20 mouse cellular contexts compared by ENCODE assay signal in genomic region chr14:106026815-106027214, GRCm38 (mm10).
DNase-seq lines count a peak whose midpoint lies in the region; ATAC-seq and TF ChIP-seq lines count a peak whose summit lies in the region.
"Had no signal": no experiment of that assay in that cellular context is flagged by ENCODE, and none has a peak within 500 bp of the region (broad histone marks: within the 10 kb centered on the region; RNA-seq: fewer than 3 reads in every experiment).

No protein-coding gene starts in this region.

- H3K27me3 ChIP-seq in forebrain, embryonic 10.5 days (ENCODE audit: poor library complexity, severe bottlenecking), result no peaks in the 10 kb centered on the region
- no peaks in the 10 kb centered on the region for H3K27me3 ChIP-seq in lung, postnatal 0 days (replicated peaks; ENCODE audit: insufficient read depth, low read length)
- H3K27me3 ChIP-seq: embryonic facial prominence, embryonic 12.5 days; forebrain, embryonic 12.5 days; heart, embryonic 12.5 days had no signal

- H3K4me1 ChIP-seq in forebrain, embryonic 10.5 days, result no peaks in the 10 kb centered on the region
- no peaks in the 10 kb centered on the region for H3K4me1 ChIP-seq in lung, postnatal 0 days (ENCODE audit: insufficient read depth, low read depth, low read length)
- H3K4me1 ChIP-seq: embryonic facial prominence, embryonic 12.5 days; forebrain, embryonic 12.5 days; heart, embryonic 12.5 days; hindbrain, embryonic 10.5 days had no signal

- peak; percentile 23 to 31 for DNase-seq in spleen, postnatal 36 days (ENCODE audit: low spot score in 2 of 2)
- no peak for DNase-seq in spleen, postnatal 10 days (ENCODE audit: low spot score in 2 of 2)
- DNase-seq in T-cell, adult 2 months (ENCODE audit: low spot score), result peak; percentile 12
- peak; percentile 73 to 90 for DNase-seq in natural killer cell, adult 2 months (ENCODE audit: low spot score in 2 of 2)
- DNase-seq in forebrain, embryonic 10.5 days (ENCODE audit: extremely low spot score, low spot score), result no peak
- no peak for DNase-seq in adrenal gland, postnatal 25 days
- no peak for DNase-seq in lung, postnatal 0 days (ENCODE audit: low spot score)
- DNase-seq: adrenal gland, postnatal 10 days; cerebellum, adult 11-12 months; cerebellum, adult 9-10 months; cerebellum, postnatal 25 days; gastrocnemius, adult 2 months; gastrocnemius, postnatal 25 days had no signal

- H3K9me3 ChIP-seq in forebrain, embryonic 10.5 days, result peaks cover 5% of the 10 kb centered on the region; the same call in 1 of the 2 replicates
- no peaks in the 10 kb centered on the region for H3K9me3 ChIP-seq in lung, postnatal 0 days (ENCODE audit: low read length)
- H3K9me3 ChIP-seq: embryonic facial prominence, embryonic 12.5 days; forebrain, embryonic 12.5 days had no signal

- no peak for ATAC-seq in lung, postnatal 0 days
- ATAC-seq: forebrain, embryonic 16.5 days had no signal

- no peak overlapping the region for H3K27ac ChIP-seq in forebrain, embryonic 10.5 days
- no peak overlapping the region for H3K27ac ChIP-seq in lung, postnatal 0 days (ENCODE audit: low read length)
- H3K27ac ChIP-seq: embryonic facial prominence, embryonic 12.5 days; forebrain, embryonic 12.5 days; gastrocnemius, adult 2 months; hindbrain, embryonic 10.5 days; hindbrain, embryonic 14.5 days had no signal

- no peak overlapping the region for H3K4me3 ChIP-seq in forebrain, embryonic 10.5 days
- no peak overlapping the region for H3K4me3 ChIP-seq in lung, postnatal 0 days (ENCODE audit: low read depth, low read length)
- H3K4me3 ChIP-seq: embryonic facial prominence, embryonic 12.5 days; forebrain, embryonic 12.5 days; gastrocnemius, adult 2 months; heart, embryonic 12.5 days; hindbrain, embryonic 10.5 days had no signal

- no peaks in the 10 kb centered on the region for H3K36me3 ChIP-seq in forebrain, embryonic 10.5 days (replicated peaks)
- H3K36me3 ChIP-seq in lung, postnatal 0 days (ENCODE audit: insufficient read depth, low read length), result no peaks in the 10 kb centered on the region
- H3K36me3 ChIP-seq: embryonic facial prominence, embryonic 12.5 days; forebrain, embryonic 12.5 days; G1E; heart, embryonic 12.5 days; hindbrain, embryonic 10.5 days had no signal

- no peak for TF ChIP-seq EP300 in lung, postnatal 0 days (IDR thresholded peaks at IDR 0.05)

- no peak overlapping the region for H3K9ac ChIP-seq in lung, postnatal 0 days (replicated peaks; ENCODE audit: low read depth)
- H3K9ac ChIP-seq: embryonic facial prominence, embryonic 12.5 days; forebrain, embryonic 12.5 days; heart, embryonic 12.5 days; hindbrain, embryonic 14.5 days had no signal

- WGBS in forebrain, embryonic 10.5 days, result 92% methylated on average over 4 of the region's 4 CpGs
- WGBS in lung, postnatal 0 days, result 72% methylated on average over 4 of the region's 4 CpGs

- no peak overlapping the region for H3K4me2 ChIP-seq in lung, postnatal 0 days (replicated peaks; ENCODE audit: low read depth, low read length)
- H3K4me2 ChIP-seq: embryonic facial prominence, embryonic 12.5 days; forebrain, embryonic 12.5 days; heart, embryonic 12.5 days; hindbrain, embryonic 14.5 days had no signal

- TF ChIP-seq CTCF in lung, postnatal 0 days (IDR thresholded peaks at IDR 0.05), result no peak

Comparison
In these comparisons a context has a peak if more than half of its experiments do, and no peak if none do; other contexts are left out.
1. DNase-seq: peak in spleen, postnatal 36 days (2 of 2), T-cell, adult 2 months (single experiment) and natural killer cell, adult 2 months (2 of 2); none in spleen, postnatal 10 days (0 of 2), forebrain, embryonic 10.5 days (single experiment), adrenal gland, postnatal 25 days (single experiment) and lung, postnatal 0 days (single experiment).